Mouse (Mus musculus) liver, postnatal 0 days (tissue): ENCODE data around the gene Ucma. TPM values are rescaled to one million over a fixed set of nuclear protein-coding genes. Genes with fewer than 3 reads are reported as not detected.

Source experiments
- ATAC-seq: fragments of 200-750 bp; cut with Nextera tagmentation; 2 replicates; pipeline ENCODE4 v1.8.0; 2017; ENCODE audit warnings: mild to moderate bottlenecking, moderate library complexity
- DNase-seq: peaks from one replicate; pipeline ENCODE4 v3.0.0-alpha.2; 2016
- H3K27ac ChIP-seq: fragments of 300-500 bp; sonication (generic); 2 replicates; pipeline ENCODE4 v1.5.1; 2014; ENCODE audit warnings: antibody characterized with exemption, moderate library complexity, mild to moderate bottlenecking, low read depth
- H3K27me3 ChIP-seq: fragments of 300-500 bp; sonication (generic); 2 replicates; pipeline ENCODE4 v1.6.1; 2014; ENCODE audit warnings: low read length, control low read depth, mixed read lengths; ENCODE audit not compliant: insufficient read depth
- H3K36me3 ChIP-seq: fragments of 300-500 bp; sonication (generic); replicated peaks from 2 replicates; pipeline ENCODE4 v1.6.1; 2014; ENCODE audit warnings: mild to moderate bottlenecking, control low read depth, low read length, moderate library complexity, mixed read lengths; ENCODE audit not compliant: insufficient read depth
- H3K4me1 ChIP-seq: fragments of 300-500 bp; sonication (generic); 2 replicates; pipeline ENCODE4 v1.6.1; 2014; ENCODE audit warnings: antibody characterized with exemption, mild to moderate bottlenecking, control low read depth; ENCODE audit not compliant: insufficient read depth
- H3K4me2 ChIP-seq: fragments of 300-500 bp; sonication (generic); 2 replicates; pipeline ENCODE4 v1.6.1; 2014; ENCODE audit warnings: low read depth, mild to moderate bottlenecking, low read length, moderate library complexity, mixed read lengths
- H3K4me3 ChIP-seq: fragments of 300-500 bp; sonication (generic); 2 replicates; pipeline ENCODE4 v1.5.1; 2014; ENCODE audit warnings: low read depth, low read length
- H3K9ac ChIP-seq: fragments of 300-500 bp; sonication (generic); replicated peaks from 2 replicates; pipeline ENCODE4 v1.6.1; 2014; ENCODE audit warnings: mild to moderate bottlenecking, moderate library complexity
- H3K9me3 ChIP-seq: fragments of 300-500 bp; sonication (generic); 2 replicates; pipeline ENCODE4 v1.6.1; 2016; ENCODE audit warnings: mild to moderate bottlenecking, control low read depth, low read length, mixed read lengths
- CTCF ChIP-seq: sonication (generic); IDR thresholded peaks from 2 replicates; pipeline ENCODE4 v1.5.1; 2016; ENCODE audit warnings: antibody characterized with exemption, low read depth
- EP300 ChIP-seq: IDR thresholded peaks from 2 replicates; pipeline ENCODE4 v1.6.1; 2016; ENCODE audit warnings: antibody characterized with exemption, low read depth, mild to moderate bottlenecking
- WGBS: fragments of 180-500 bp; shearing (Covaris S2); extraction: QIAGEN DNeasy Blood & Tissue Kit; methylation state at CpG from one replicate; pipeline ENCODE4 v1.1.7; 2014; ENCODE audit not compliant: insufficient replicate concordance; 5-methylcytosine and 5-hydroxymethylcytosine counted together
- polyA plus RNA-seq: library from polyadenylated mRNA; unstranded; fragments of >200 nt; fragmentation: Nextera tagmentation; extraction: Ambion mirVana; gene quantifications from 2 replicates; pipeline ENCODE4 v1.2.1, GENCODE M21; 2015

Ucma gene
- polyA plus RNA-seq, 1 experiment from 2014 or later: not detected

GRCm38 (mm10) chr2:4985000-4985399, 9.1 kb downstream of the Ucma start:
- 72% methylated on average over 6 of the region's 6 CpGs for WGBS
- TF ChIP-seq EP300 (no peak), CTCF (no peak)
- Histone ChIP-seq H3K4me1 (0 out of 2 replicates have a peak, but pooled peaks cover 3% of the 10 kb centered on the region), H3K9me3 (no peaks in the 10 kb centered on the region), H3K4me3 (no peak overlapping the region), H3K36me3 (peaks cover 2% of the 10 kb centered on the region; the same call in 1 of the 2 replicates), H3K4me2 (no peak overlapping the region), H3K27ac (no peak overlapping the region), H3K27me3 (no peaks in the 10 kb centered on the region), H3K9ac (no peak overlapping the region)
- ATAC-seq (no peak), DNase-seq (no peak)

- peaks cover 17% of the 10 kb centered on the region for H3K36me3 ChIP-seq
- H3K4me1 ChIP-seq: 0 out of 2 replicates have a peak, but pooled peaks cover 3% of the 10 kb centered on the region
- TF ChIP-seq CTCF: no peak
- TF ChIP-seq EP300: no peak
- WGBS: 89% methylated on average over 4 of the region's 4 CpGs
- no peak for ATAC-seq
- no peak overlapping the region for H3K27ac ChIP-seq
- H3K9me3 ChIP-seq: no peaks in the 10 kb centered on the region
- no peak overlapping the region for H3K4me3 ChIP-seq
- no peak for DNase-seq
- H3K27me3 ChIP-seq: no peaks in the 10 kb centered on the region
- no peak overlapping the region for H3K4me2 ChIP-seq
- H3K9ac ChIP-seq: no peak overlapping the region
Observed at GRCm38 (mm10) chr2:4986798-4987197, 10.9 kb downstream of the Ucma start.

- H3K27me3 ChIP-seq: no peaks in the 10 kb centered on the region
- H3K4me3 ChIP-seq: no peak overlapping the region
- no peak for ATAC-seq
- 75% methylated on average over 8 of the region's 8 CpGs for WGBS
- no peak for TF ChIP-seq EP300
- no peak for TF ChIP-seq CTCF
- no peaks in the 10 kb centered on the region for H3K9me3 ChIP-seq
- DNase-seq: no peak
- 0 out of 2 replicates have a peak, but pooled peaks cover 3% of the 10 kb centered on the region for H3K4me1 ChIP-seq
- no peak overlapping the region for H3K4me2 ChIP-seq
- no peak overlapping the region for H3K9ac ChIP-seq
- peaks cover 22% of the 10 kb centered on the region for H3K36me3 ChIP-seq
- no peak overlapping the region for H3K27ac ChIP-seq
Observed at GRCm38 (mm10) chr2:4987388-4988180, 11.7 kb downstream of the Ucma start.

- H3K4me2 ChIP-seq: no peak overlapping the region
- H3K4me3 ChIP-seq: no peak overlapping the region
- no peak overlapping the region for H3K27ac ChIP-seq
- H3K4me1 ChIP-seq: 0 out of 2 replicates have a peak, but pooled peaks cover 3% of the 10 kb centered on the region
- no peaks in the 10 kb centered on the region for H3K9me3 ChIP-seq
- peaks cover 32% of the 10 kb centered on the region for H3K36me3 ChIP-seq
- no peak overlapping the region for H3K9ac ChIP-seq
- 79% methylated on average over 11 of the region's 11 CpGs for WGBS
- DNase-seq (no peak), ATAC-seq (0 out of 2 replicates have a peak, but pooled peaks have one; percentile 44)
- no peaks in the 10 kb centered on the region for H3K27me3 ChIP-seq
- TF ChIP-seq EP300 (no peak), CTCF (peak; percentile 43; the same call in 1 of the 2 replicates)
Observed at GRCm38 (mm10) chr2:4988826-4989424, 13.0 kb downstream of the Ucma start.

- 92% methylated on average over 11 of the region's 11 CpGs for WGBS
- H3K27ac ChIP-seq: no peak overlapping the region
- H3K4me1 ChIP-seq: peaks cover 6% of the 10 kb centered on the region; the same call in 1 of the 2 replicates
- ATAC-seq (no peak), DNase-seq (no peak)
- TF ChIP-seq EP300 (no peak), CTCF (no peak)
- H3K27me3 ChIP-seq: no peaks in the 10 kb centered on the region
- no peaks in the 10 kb centered on the region for H3K9me3 ChIP-seq
- no peak overlapping the region for H3K9ac ChIP-seq
- peaks cover 55% of the 10 kb centered on the region for H3K36me3 ChIP-seq
- H3K4me2 ChIP-seq: no peak overlapping the region
- H3K4me3 ChIP-seq: no peak overlapping the region
Observed at GRCm38 (mm10) chr2:4993584-4993983, 17.7 kb downstream of the Ucma start.

- no peak overlapping the region for H3K4me3 ChIP-seq
- H3K9ac ChIP-seq: no peak overlapping the region
- TF ChIP-seq EP300 (no peak), CTCF (no peak)
- no peak overlapping the region for H3K4me2 ChIP-seq
- whole genome bisulfite sequencing: 92% methylated on average over 4 of the region's 4 CpGs
- peaks cover 60% of the 10 kb centered on the region for H3K36me3 ChIP-seq
- no peak for DNase-seq
- H3K9me3 ChIP-seq: no peaks in the 10 kb centered on the region
- H3K27me3 ChIP-seq: no peaks in the 10 kb centered on the region
- H3K4me1 ChIP-seq: peaks cover 6% of the 10 kb centered on the region; the same call in 1 of the 2 replicates
- no peak for ATAC-seq
- H3K27ac ChIP-seq: no peak overlapping the region
Observed at GRCm38 (mm10) chr2:4994436-4994835, 18.5 kb downstream of the Ucma start.
